Mouse (Mus musculus): ENCODE results near the gene Akap7. TPM values are rescaled to one million over a fixed set of nuclear protein-coding genes. Genes with fewer than 3 reads are reported as not detected.
"Not testable (repeated sequence)": the region's sequence is repeated elsewhere in the genome, so short reads cannot be mapped to it uniquely, and the experiment has no call there.

Akap7 gene
- polyA plus RNA-seq, 1 experiment from 2014 or later = 47.9 TPM

- no peak for ATAC-seq (ENCODE audit: low read depth)
- H3K4me2 ChIP-seq (ENCODE audit: low read depth, low read length) = no peak overlapping the region
- 96% methylated on average over 5 of the region's 5 CpGs for WGBS
Observed at GRCm38 (mm10) chr10:25177270-25177669, 130.4 kb downstream of the Akap7 start.

DNA sequence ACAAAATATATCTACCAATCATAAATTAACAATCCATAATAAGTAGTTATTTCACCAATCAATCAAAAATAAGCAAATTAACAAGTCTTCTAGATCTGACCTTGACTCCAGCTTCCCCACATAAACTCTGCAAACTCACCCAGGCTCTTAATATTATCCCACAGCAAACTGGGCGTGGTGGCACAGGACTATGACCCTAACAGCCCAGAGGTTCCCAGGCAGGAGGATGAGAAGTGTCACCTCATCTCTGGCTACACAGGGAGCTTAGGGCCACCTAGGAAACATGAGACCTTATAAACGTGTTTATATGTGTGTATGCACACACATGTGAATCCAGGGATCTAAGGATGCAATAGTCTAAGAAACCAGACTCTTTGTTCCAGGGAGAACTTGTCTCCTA lies 132.8 kb downstream of the Akap7 start:
- Histone ChIP-seq H3K9ac (replicated peaks; ENCODE audit: low read depth, low read length) (no peak overlapping the region), H3K4me2 (ENCODE audit: low read depth, low read length) (no peak overlapping the region), H3K27ac (ENCODE audit: low read depth, low read length) (no peak overlapping the region), H3K4me3 (ENCODE audit: low read depth, low read length) (no peak overlapping the region), H3K9me3 (ENCODE audit: control insufficient read depth, low read length) (no peaks in the 10 kb centered on the region), H3K27me3 (ENCODE audit: control insufficient read depth, insufficient read depth, low read length) (no peaks in the 10 kb centered on the region), H3K36me3 (ENCODE audit: control insufficient read depth, insufficient read depth, low read length) (no peaks in the 10 kb centered on the region), H3K4me1 (ENCODE audit: control insufficient read depth, insufficient read depth, low read length) (no peaks in the 10 kb centered on the region)
- ATAC-seq (ENCODE audit: low read depth) = no peak
- WGBS = 87% methylated on average over 2 of the region's 2 CpGs

More at GRCm38 (mm10) chr10:25177270-25177669, 130.4 kb downstream of the Akap7 start:
- Histone ChIP-seq H3K4me1 (ENCODE audit: control insufficient read depth, insufficient read depth, low read length) (no peaks in the 10 kb centered on the region), H3K27me3 (ENCODE audit: control insufficient read depth, insufficient read depth, low read length) (no peaks in the 10 kb centered on the region), H3K4me3 (ENCODE audit: low read depth, low read length) (no peak overlapping the region), H3K9me3 (ENCODE audit: control insufficient read depth, low read length) (no peaks in the 10 kb centered on the region), H3K36me3 (ENCODE audit: control insufficient read depth, insufficient read depth, low read length) (no peaks in the 10 kb centered on the region), H3K27ac (ENCODE audit: low read depth, low read length) (no peak overlapping the region), H3K9ac (replicated peaks; ENCODE audit: low read depth, low read length) (no peak overlapping the region)

- H3K4me2 ChIP-seq (ENCODE audit: low read depth, low read length) = no peak overlapping the region
- 84% methylated on average over 6 of the region's 6 CpGs for WGBS
- no peak for ATAC-seq (ENCODE audit: low read depth)
- no peaks in the 10 kb centered on the region for H3K4me1 ChIP-seq (ENCODE audit: control insufficient read depth, insufficient read depth, low read length)
- H3K4me3 ChIP-seq (ENCODE audit: low read depth, low read length) = no peak overlapping the region
- H3K9me3 ChIP-seq (ENCODE audit: control insufficient read depth, low read length) = no peaks in the 10 kb centered on the region
- no peaks in the 10 kb centered on the region for H3K36me3 ChIP-seq (ENCODE audit: control insufficient read depth, insufficient read depth, low read length)
- H3K9ac ChIP-seq (replicated peaks; ENCODE audit: low read depth, low read length) = no peak overlapping the region
- no peaks in the 10 kb centered on the region for H3K27me3 ChIP-seq (ENCODE audit: control insufficient read depth, insufficient read depth, low read length)
- H3K27ac ChIP-seq (ENCODE audit: low read depth, low read length) = no peak overlapping the region
Observed at GRCm38 (mm10) chr10:25167365-25168194, 140.1 kb downstream of the Akap7 start.

DNA sequence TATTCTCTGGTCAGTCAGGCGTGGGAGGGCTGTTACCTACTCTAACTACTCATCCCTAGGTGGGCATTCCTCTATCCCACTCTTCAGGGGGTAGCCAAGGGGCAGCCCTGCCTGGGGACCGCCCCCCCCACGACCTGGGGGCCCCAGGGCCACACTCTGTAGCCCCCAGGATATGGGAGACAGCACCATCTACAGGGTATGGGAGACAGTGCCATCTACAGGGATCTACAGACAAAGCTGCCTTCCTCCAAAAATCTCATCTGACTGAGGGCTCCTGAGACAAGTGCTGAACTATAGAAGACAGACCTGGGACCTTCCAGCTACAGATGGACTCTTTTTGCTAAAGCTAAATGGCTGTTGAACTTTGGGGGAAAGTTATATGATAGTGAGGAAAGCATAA lies 144.2 kb downstream of the Akap7 start:
- not testable (repeated sequence) for H3K36me3 ChIP-seq (ENCODE audit: control insufficient read depth, insufficient read depth, low read length); H3K4me3 ChIP-seq (ENCODE audit: low read depth, low read length); H3K9me3 ChIP-seq (ENCODE audit: control insufficient read depth, low read length); H3K27me3 ChIP-seq (ENCODE audit: control insufficient read depth, insufficient read depth, low read length); H3K4me2 ChIP-seq (ENCODE audit: low read depth, low read length); ATAC-seq (ENCODE audit: low read depth); H3K4me1 ChIP-seq (ENCODE audit: control insufficient read depth, insufficient read depth, low read length); H3K9ac ChIP-seq (replicated peaks; ENCODE audit: low read depth, low read length); H3K27ac ChIP-seq (ENCODE audit: low read depth, low read length)
- 28% methylated on average over 3 of the region's 3 CpGs for WGBS

DNA sequence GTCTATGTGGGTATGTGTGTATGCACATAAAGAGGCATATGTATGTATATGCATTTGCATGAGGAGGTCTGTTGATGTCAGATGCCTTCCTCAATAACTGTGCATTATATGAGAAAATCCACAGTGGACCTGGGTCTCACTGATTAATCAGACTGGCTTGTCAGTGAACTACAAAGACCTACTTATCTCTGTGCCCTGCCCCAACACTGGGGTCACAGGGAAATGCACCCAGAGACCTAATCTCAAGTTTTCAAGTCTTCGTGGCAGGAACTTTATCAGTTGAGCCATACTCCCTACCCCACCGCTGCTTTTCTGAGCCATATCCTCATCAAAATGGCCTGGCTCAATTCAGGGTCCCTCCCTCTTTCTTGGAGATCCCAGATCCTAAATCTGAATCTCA lies 146.0 kb downstream of the Akap7 start:
- WGBS = 94% methylated on average over 2 of the region's 2 CpGs
- H3K9me3 ChIP-seq (ENCODE audit: control insufficient read depth, low read length) = no peaks in the 10 kb centered on the region

DNA sequence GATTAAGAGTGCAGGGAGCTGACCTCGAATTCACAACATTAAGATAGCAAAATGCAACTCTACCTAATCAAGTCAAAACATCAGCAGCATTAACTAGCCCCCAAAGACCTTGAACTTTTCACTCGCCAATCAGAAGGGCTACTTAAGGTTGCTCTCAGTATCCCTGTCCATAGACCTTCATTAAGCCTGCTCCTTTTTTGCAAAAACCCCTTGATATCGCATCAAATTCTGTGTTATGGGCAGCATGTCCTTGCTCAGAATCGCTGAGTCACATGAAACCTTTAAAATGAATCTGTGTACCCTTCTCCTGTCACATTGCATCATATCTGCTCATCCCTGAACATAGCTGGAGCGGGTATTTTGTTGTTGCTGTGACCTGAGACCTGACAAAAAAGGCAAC lies 149.0 kb downstream of the Akap7 start:
- Histone ChIP-seq H3K27ac (ENCODE audit: low read depth, low read length) (no peak overlapping the region), H3K27me3 (ENCODE audit: control insufficient read depth, insufficient read depth, low read length) (no peaks in the 10 kb centered on the region), H3K36me3 (ENCODE audit: control insufficient read depth, insufficient read depth, low read length) (no peaks in the 10 kb centered on the region), H3K4me3 (ENCODE audit: low read depth, low read length) (no peak overlapping the region), H3K4me2 (ENCODE audit: low read depth, low read length) (no peak overlapping the region), H3K9ac (replicated peaks; ENCODE audit: low read depth, low read length) (no peak overlapping the region), H3K4me1 (ENCODE audit: control insufficient read depth, insufficient read depth, low read length) (no peaks in the 10 kb centered on the region), H3K9me3 (ENCODE audit: control insufficient read depth, low read length) (no peaks in the 10 kb centered on the region)
- 89% methylated on average over 5 of the region's 5 CpGs for WGBS
- no peak for ATAC-seq (ENCODE audit: low read depth)

More for the DNA sequence above, 146.0 kb downstream of the Akap7 start:
- H3K27ac ChIP-seq (ENCODE audit: low read depth, low read length) = no peak overlapping the region
- H3K27me3 ChIP-seq (ENCODE audit: control insufficient read depth, insufficient read depth, low read length) = no peaks in the 10 kb centered on the region
- no peak overlapping the region for H3K4me2 ChIP-seq (ENCODE audit: low read depth, low read length)
- H3K4me1 ChIP-seq (ENCODE audit: control insufficient read depth, insufficient read depth, low read length) = no peaks in the 10 kb centered on the region
- no peak overlapping the region for H3K9ac ChIP-seq (replicated peaks; ENCODE audit: low read depth, low read length)
- no peaks in the 10 kb centered on the region for H3K36me3 ChIP-seq (ENCODE audit: control insufficient read depth, insufficient read depth, low read length)
- no peak for ATAC-seq (ENCODE audit: low read depth)
- no peak overlapping the region for H3K4me3 ChIP-seq (ENCODE audit: low read depth, low read length)

- Histone ChIP-seq H3K4me1 (ENCODE audit: control insufficient read depth, insufficient read depth, low read length) (no peaks in the 10 kb centered on the region), H3K4me3 (ENCODE audit: low read depth, low read length) (no peak overlapping the region), H3K36me3 (ENCODE audit: control insufficient read depth, insufficient read depth, low read length) (no peaks in the 10 kb centered on the region), H3K4me2 (ENCODE audit: low read depth, low read length) (no peak overlapping the region), H3K27me3 (ENCODE audit: control insufficient read depth, insufficient read depth, low read length) (no peaks in the 10 kb centered on the region), H3K27ac (ENCODE audit: low read depth, low read length) (no peak overlapping the region), H3K9me3 (ENCODE audit: control insufficient read depth, low read length) (no peaks in the 10 kb centered on the region), H3K9ac (replicated peaks; ENCODE audit: low read depth, low read length) (no peak overlapping the region)
- no peak for ATAC-seq (ENCODE audit: low read depth)
Observed at GRCm38 (mm10) chr10:25157339-25157738, 150.3 kb downstream of the Akap7 start.

DNA sequence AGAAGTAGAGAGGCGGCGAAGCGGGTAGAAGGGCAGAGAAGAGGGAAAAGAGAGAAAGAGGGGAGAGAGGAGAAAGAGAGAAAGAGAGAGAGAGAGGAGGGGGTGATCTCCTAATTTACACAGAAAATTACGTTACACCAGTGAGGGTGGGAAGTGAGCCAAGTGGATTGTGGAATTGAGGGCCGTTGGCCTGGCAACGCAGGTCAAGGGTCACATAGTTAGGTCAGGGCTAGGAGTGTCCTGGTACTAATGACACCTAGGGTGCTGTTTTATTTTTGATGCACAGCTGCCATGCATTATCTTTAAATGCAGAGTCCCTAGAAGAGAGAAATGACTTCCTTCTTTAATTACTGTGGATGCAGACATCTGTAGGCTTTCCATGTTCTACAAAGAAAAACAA lies 153.4 kb downstream of the Akap7 start:
- H3K4me3 ChIP-seq (ENCODE audit: low read depth, low read length) = no peak overlapping the region
- WGBS = 70% methylated on average over 6 of the region's 6 CpGs
- H3K36me3 ChIP-seq (ENCODE audit: control insufficient read depth, insufficient read depth, low read length) = no peaks in the 10 kb centered on the region
- no peaks in the 10 kb centered on the region for H3K9me3 ChIP-seq (ENCODE audit: control insufficient read depth, low read length)
- no peak overlapping the region for H3K4me2 ChIP-seq (ENCODE audit: low read depth, low read length)
- no peak overlapping the region for H3K27ac ChIP-seq (ENCODE audit: low read depth, low read length)
- no peaks in the 10 kb centered on the region for H3K4me1 ChIP-seq (ENCODE audit: control insufficient read depth, insufficient read depth, low read length)
- ATAC-seq (ENCODE audit: low read depth) = no peak
- H3K27me3 ChIP-seq (ENCODE audit: control insufficient read depth, insufficient read depth, low read length) = no peaks in the 10 kb centered on the region
- H3K9ac ChIP-seq (replicated peaks; ENCODE audit: low read depth, low read length) = no peak overlapping the region

DNA sequence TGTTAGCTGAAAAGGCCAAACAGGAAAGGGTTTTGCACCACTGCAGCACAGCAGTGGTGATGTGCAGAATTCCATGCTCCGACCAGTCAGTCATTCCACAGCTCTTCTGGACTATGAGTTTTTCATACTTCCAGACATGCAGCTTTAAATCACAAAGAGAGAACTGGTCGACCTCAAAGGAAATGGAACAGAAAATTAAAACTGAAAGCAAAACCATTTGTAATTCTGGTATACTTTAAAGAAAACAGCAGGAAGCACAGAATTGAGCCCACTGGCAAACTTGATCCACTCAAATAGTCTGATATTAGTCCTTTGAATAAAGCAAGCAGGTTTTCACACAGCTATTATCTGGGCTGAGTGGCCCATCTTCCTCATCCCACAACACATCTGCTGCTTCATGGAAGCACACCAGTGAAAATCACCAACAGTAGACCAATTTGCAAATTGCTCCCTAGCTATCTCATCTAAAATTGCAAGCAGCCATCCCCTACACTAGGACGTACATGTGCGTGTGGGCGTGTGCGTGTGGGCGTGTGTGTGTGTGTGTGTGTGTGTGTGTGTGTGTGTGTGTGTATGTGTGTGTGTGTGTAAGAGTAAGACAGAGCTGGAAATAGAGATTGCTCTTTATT lies 156.4 kb downstream of the Akap7 start:
- no peak overlapping the region for H3K4me2 ChIP-seq (ENCODE audit: low read depth, low read length)
- H3K36me3 ChIP-seq (ENCODE audit: control insufficient read depth, insufficient read depth, low read length) = no peaks in the 10 kb centered on the region
- H3K27ac ChIP-seq (ENCODE audit: low read depth, low read length) = no peak overlapping the region
- no peaks in the 10 kb centered on the region for H3K9me3 ChIP-seq (ENCODE audit: control insufficient read depth, low read length)
- H3K9ac ChIP-seq (replicated peaks; ENCODE audit: low read depth, low read length) = no peak overlapping the region
- no peaks in the 10 kb centered on the region for H3K4me1 ChIP-seq (ENCODE audit: control insufficient read depth, insufficient read depth, low read length)
- H3K27me3 ChIP-seq (ENCODE audit: control insufficient read depth, insufficient read depth, low read length) = no peaks in the 10 kb centered on the region
- WGBS = 83% methylated on average over 7 of the region's 7 CpGs
- no peak overlapping the region for H3K4me3 ChIP-seq (ENCODE audit: low read depth, low read length)
- no peak for ATAC-seq (ENCODE audit: low read depth)
